Mouse (Mus musculus) E14TG2a.4 (cell line): Measurements from ENCODE around the gene Gm5622.
"Not testable (repeated sequence)": the region's sequence is repeated elsewhere in the genome, so short reads cannot be mapped to it uniquely, and the experiment has no call there.

ENCODE experiments used
- H3K27me3 ChIP-seq: 2 replicates; pipeline ENCODE4 v1.6.1; 2014; ENCODE audit warnings: low read length, control low read depth; ENCODE audit not compliant: insufficient read depth
- H3K36me3 ChIP-seq: 2 replicates; pipeline ENCODE4 v1.6.1; 2014; ENCODE audit warnings: low read length, control low read depth; ENCODE audit not compliant: insufficient read depth
- H3K4me1 ChIP-seq: replicated peaks from 2 replicates; pipeline ENCODE4 v1.6.1; 2014; ENCODE audit warnings: low read depth, low read length, control low read depth
- H3K4me3 ChIP-seq: replicated peaks from 2 replicates; pipeline ENCODE4 v1.5.1; 2014; ENCODE audit warnings: mild to moderate bottlenecking, low read length
- H3K9me3 ChIP-seq: 2 replicates; pipeline ENCODE4 v1.6.1; 2014; ENCODE audit warnings: low read length, control low read depth
- CTCF ChIP-seq: conservative IDR thresholded peaks from 2 replicates; pipeline ENCODE4 v1.5.1; 2014; ENCODE audit warnings: low read length
- NANOG ChIP-seq: IDR thresholded peaks from 2 replicates; pipeline ENCODE4 v1.6.1; 2014; ENCODE audit warnings: borderline replicate concordance, low read length, mixed read lengths
- POU5F1 ChIP-seq: IDR thresholded peaks from 2 replicates; pipeline ENCODE4 v1.6.1; 2014; ENCODE audit warnings: low read length, borderline replicate concordance

Gm5622 gene

DNA sequence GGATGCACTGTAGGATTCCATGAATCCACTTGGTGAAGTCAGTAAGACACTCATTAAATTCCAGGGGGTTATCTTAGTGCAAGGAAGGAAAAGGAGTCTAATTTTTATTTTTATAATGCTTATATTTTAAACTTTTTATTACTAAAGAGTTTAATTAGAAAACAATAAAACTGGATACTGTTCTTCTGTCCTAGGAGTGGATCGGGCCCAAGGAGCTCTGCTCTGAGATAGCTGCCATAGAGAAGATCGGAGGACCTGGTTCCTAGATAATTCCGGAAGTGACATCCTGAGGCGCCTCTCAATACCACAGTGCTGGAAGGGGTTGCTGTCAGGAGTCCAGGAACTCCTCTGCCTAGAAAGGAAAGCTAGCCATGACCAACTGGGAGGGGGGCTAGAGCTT, at the start of gene Gm5622:
Gm5622 (plus strand) TSS at position 301 of the 400 bp plus-strand sequence.
- Histone ChIP-seq H3K4me3 (no peak within 1 kb of the TSS), H3K4me1 (no peaks in the 10 kb centered on the region), H3K27me3 (no peaks in the 10 kb centered on the region), H3K36me3 (no peaks in the 10 kb centered on the region), H3K9me3 (no peaks in the 10 kb centered on the region)
- TF ChIP-seq POU5F1, result no peak
- no peak for TF ChIP-seq CTCF
- no peak for TF ChIP-seq NANOG

DNA sequence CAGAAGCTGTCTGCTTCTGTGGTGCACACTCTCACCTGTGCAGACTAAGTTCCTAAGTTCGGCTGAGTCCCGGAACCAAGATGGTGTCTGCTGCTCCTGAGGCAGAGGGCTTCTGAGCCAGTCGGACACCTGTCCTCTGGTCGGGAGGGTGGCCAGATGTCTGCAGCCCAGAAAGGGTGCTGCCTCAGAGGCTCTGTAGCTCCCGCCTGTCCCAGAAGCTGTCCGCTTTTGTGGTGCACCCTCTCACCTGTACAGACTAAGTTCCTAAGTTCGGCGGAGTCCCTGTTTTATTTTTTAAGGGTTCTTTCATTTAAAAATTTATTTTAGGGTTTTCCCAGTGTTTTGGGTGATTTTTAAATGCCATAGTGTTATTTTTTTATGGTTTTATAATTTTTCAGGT, 45.2 kb upstream of the Gm5622 start:
- no peaks in the 10 kb centered on the region for H3K27me3 ChIP-seq
- H3K9me3 ChIP-seq, result peaks cover 8% of the 10 kb centered on the region
- H3K4me3 ChIP-seq, result no peak overlapping the region
- H3K4me1 ChIP-seq, result no peaks in the 10 kb centered on the region
- no peaks in the 10 kb centered on the region for H3K36me3 ChIP-seq
- TF ChIP-seq POU5F1 (no peak), CTCF (no peak), NANOG (no peak)

DNA sequence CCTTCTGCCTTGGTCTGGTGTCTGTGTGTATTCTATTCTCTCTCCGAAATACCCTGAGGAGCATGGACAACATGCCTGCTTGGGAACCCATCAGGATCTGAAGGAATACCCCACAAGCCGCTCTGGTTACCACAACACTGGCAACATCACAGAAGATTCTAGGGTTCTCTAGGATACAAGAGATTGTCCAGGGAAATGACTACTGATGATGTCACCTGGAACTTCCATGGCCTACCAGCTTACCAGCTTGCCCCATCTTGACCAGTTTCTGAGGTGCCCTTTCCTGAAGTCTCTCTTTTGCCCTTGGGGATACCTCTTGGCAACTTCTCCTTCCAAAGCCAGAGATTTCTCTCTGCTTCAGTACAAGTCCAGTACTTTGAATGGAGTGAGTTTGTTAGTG, 21.4 kb downstream of the Gm5622 start, which contains the start of gene Gm17175:
Gm17175 (minus strand) TSS at position 101 of the 400 bp plus-strand sequence.
- not testable (repeated sequence) for H3K9me3 ChIP-seq, H3K4me3 ChIP-seq, H3K4me1 ChIP-seq, H3K27me3 ChIP-seq, H3K36me3 ChIP-seq

DNA sequence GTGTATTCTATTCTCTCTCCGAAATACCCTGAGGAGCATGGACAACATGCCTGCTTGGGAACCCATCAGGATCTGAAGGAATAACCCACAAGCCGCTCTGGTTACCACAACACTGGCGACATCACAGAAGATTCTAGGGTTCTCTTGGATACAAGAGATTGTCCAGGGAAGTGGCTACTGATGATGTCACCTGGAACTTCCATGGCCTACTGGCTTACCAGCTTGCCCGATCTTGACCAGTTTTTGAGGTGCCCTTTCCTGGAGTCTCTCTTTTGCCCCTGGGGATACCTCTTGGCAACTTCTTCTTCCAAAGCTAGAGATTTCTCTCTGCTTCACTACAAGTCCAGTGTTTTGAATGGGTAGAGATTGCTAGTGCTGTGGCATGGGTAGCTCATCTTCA, 39.4 kb downstream of the Gm5622 start, which contains the start of gene Gm17174:
Gm17174 (minus strand) TSS at position 101 of the 400 bp plus-strand sequence.
- not testable (repeated sequence) for H3K9me3 ChIP-seq, H3K4me1 ChIP-seq, H3K36me3 ChIP-seq, H3K27me3 ChIP-seq, H3K4me3 ChIP-seq

DNA sequence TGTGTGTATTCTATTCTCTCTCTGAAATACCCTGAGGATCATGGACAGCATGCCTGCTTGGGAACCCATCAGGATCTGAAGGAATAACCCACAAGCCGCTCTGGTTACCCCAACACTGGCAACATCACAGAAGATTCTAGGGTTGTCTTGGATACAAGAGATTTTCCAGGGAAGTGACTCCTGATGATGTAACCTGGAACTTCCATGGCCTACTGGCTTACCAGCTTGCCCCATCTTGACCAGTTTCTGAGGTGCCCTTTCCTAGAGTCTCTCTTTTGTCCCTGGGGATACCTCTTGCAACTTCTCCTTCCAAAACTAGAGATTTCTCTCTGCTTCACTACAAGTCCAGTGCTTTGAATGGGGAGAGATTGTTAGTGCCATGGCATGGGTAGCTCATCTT, 58.6 kb downstream of the Gm5622 start, which contains the start of gene Gm17078:
Gm17078 (minus strand) TSS at position 101 of the 400 bp plus-strand sequence.
- Histone ChIP-seq H3K36me3 (no peaks in the 10 kb centered on the region), H3K4me3 (no peak within 1 kb of the TSS)
- TF ChIP-seq NANOG, result no peak
- TF ChIP-seq POU5F1, result no peak
- no peak for TF ChIP-seq CTCF

DNA sequence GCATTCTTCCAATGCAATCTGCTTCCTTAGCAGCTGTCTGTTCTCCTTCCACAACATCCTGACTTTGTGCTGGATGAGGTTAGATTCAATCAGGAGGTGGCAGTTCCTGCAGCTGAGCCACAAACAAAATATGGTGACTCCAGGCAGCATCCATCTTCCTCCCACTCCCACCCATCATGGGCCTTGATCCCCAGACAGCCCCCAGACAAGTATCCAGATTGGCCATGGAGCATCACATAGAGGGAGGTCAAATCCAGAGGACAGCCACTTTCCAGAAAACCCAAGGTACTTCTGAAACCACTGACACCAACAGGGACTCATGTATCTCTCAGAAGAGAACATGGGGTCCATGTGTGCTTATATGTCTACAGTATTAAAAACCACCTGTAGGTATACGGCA, 79.8 kb downstream of the Gm5622 start:
- H3K9me3 ChIP-seq, H3K27me3 ChIP-seq: not testable (repeated sequence)

More for the DNA sequence above, 58.6 kb downstream of the Gm5622 start, which contains the start of gene Gm17078:
- peaks cover 3% of the 10 kb centered on the region; the same call in 1 of the 2 replicates for H3K9me3 ChIP-seq
- H3K27me3 ChIP-seq, result no peaks in the 10 kb centered on the region
- H3K4me1 ChIP-seq, result no peaks in the 10 kb centered on the region

DNA sequence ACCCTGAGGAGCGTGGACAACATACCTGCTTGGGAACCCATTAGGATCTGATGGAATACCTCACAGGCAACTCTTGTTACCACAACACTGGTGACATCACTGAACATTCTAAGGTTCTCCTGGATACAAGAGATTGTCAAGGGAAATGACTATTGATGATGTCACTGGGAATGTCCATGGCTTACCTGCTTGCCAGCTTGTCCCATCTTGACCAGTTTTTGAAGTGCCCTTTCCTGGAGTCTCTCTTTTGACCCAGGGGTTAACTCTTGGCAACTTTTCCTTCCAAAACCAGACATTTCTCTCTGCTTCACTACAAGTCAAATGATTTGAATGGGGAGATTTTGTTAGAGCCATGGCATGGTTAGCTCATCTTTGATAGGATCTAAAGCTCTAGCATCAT, 83.0 kb downstream of the Gm5622 start, which contains the start of gene Gm4181:
Gm4181 (minus strand) TSS at position 101 of the 400 bp plus-strand sequence.
- H3K4me3 ChIP-seq, result not testable (repeated sequence)

More for the DNA sequence above, 79.8 kb downstream of the Gm5622 start:
- H3K4me3 ChIP-seq, H3K4me1 ChIP-seq, H3K36me3 ChIP-seq: not testable (repeated sequence)

DNA sequence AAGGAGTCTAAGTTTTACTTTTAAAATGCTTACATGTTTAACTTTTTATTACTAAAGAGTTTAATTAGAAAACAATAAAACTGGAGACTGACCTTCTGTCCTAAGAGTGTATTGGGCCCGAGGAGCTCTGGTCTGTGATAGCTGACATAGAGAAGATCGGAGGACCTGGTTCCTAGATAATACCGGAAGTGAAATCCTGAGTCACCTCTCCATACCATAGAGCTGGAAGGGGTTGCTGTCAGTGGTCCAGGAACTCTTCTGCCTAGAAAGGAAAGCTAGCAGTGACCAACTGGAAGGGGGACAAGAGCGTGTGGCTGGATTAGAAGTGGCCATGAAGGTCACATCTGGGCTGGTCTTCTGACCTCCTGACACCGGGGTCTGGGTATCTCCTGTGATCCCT, 124.7 kb downstream of the Gm5622 start:
- Histone ChIP-seq H3K4me1 (no peaks in the 10 kb centered on the region), H3K9me3 (no peaks in the 10 kb centered on the region), H3K4me3 (no peak overlapping the region)

More for the DNA sequence above, 83.0 kb downstream of the Gm5622 start, which contains the start of gene Gm4181:
- H3K36me3 ChIP-seq, H3K27me3 ChIP-seq, H3K4me1 ChIP-seq, H3K9me3 ChIP-seq: not testable (repeated sequence)

DNA sequence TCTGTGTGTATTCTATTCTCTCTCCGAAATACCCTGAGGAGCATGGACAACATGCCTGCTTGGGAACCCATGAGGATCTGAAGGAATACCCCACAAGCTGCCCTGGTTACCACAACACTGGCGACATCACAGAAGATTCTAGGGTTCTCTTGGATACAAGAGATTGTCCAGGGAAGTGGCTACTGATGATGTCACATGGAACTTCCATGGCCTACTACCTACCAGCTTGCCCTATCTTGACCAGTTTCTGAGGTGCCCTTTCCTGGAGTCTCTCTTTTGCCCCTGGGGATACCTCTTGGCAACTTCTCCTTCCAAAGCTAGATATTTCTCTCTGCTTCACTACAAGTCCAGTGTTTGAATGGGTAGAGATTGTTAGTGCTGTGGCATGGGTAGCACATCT, 142.8 kb downstream of the Gm5622 start, which contains the start of gene Gm17079:
Gm17079 (minus strand) TSS at position 101 of the 400 bp plus-strand sequence.
- not testable (repeated sequence) for H3K4me1 ChIP-seq, H3K27me3 ChIP-seq, H3K36me3 ChIP-seq, H3K4me3 ChIP-seq, H3K9me3 ChIP-seq

More for the DNA sequence above, 124.7 kb downstream of the Gm5622 start:
- Histone ChIP-seq H3K27me3 (no peaks in the 10 kb centered on the region), H3K36me3 (no peaks in the 10 kb centered on the region)
- TF ChIP-seq NANOG (no peak), POU5F1 (no peak), CTCF (no peak)
